Mouse (Mus musculus): ENCODE results near the gene Ankef1. TPM values are rescaled to one million over a fixed set of nuclear protein-coding genes. Genes with fewer than 3 reads are reported as not detected.
A peak's percentile ranks its signal among the peaks of the same experiment; 100 is the strongest.

Ankef1 gene
- polyA plus RNA-seq (2014; fragmentation: Nextera tagmentation; extraction: Ambion mirVana) = 0.61 and 0.74 TPM in 2 replicates

- Histone ChIP-seq H3K27me3 (ENCODE audit: control insufficient read depth, insufficient read depth, low read length) (no peaks in the 10 kb centered on the region), H3K4me3 (ENCODE audit: low read depth, low read length) (no peak within 1 kb of the TSS), H3K36me3 (ENCODE audit: control insufficient read depth, insufficient read depth, low read length) (no peaks in the 10 kb centered on the region), H3K9me3 (ENCODE audit: control insufficient read depth, low read length) (no peaks in the 10 kb centered on the region), H3K4me1 (replicated peaks; ENCODE audit: control insufficient read depth, insufficient read depth, low read length) (no peaks in the 10 kb centered on the region), H3K9ac (ENCODE audit: low read depth, low read length) (no peak within 1 kb of the TSS), H3K27ac (ENCODE audit: low read depth, low read length) (no peak within 1 kb of the TSS), H3K4me2 (replicated peaks; ENCODE audit: low read depth, low read length) (no peak within 1 kb of the TSS)
- WGBS = 100% methylated on average over 1 of the region's 1 CpGs
- DNase-seq (ENCODE audit: low spot score) (no peak), ATAC-seq (ENCODE audit: low FRiP score) (no peak)
Observed at GRCm38 (mm10) chr2:136501651-136502050, at the start of gene Ankef1. Ankef1 (plus strand) TSS chr2:136501910.

DNA sequence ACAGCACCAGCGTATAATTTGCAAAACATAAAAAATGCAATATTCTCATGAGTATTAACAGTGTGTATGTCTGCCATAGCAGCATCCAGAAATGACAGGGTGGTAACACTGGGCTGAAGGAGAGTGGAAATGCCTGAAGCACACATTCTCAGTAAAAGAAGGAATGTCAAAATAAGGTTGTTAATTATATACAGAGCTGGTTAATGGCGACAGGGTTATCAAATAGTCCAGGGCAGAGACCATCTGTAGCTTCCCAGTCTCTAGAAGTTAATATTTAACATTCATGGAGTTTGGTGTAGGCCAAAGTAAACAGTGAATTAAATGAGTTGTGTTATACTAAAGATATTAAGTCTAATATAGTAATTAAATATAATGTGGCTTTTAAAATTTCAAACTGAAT lies 45.2 kb upstream of the Ankef1 start:
- Histone ChIP-seq H3K4me3 (ENCODE audit: low read depth, low read length) (no peak overlapping the region), H3K4me1 (replicated peaks; ENCODE audit: control insufficient read depth, insufficient read depth, low read length) (no peaks in the 10 kb centered on the region), H3K27me3 (ENCODE audit: control insufficient read depth, insufficient read depth, low read length) (no peaks in the 10 kb centered on the region), H3K9me3 (ENCODE audit: control insufficient read depth, low read length) (no peaks in the 10 kb centered on the region), H3K36me3 (ENCODE audit: control insufficient read depth, insufficient read depth, low read length) (no peaks in the 10 kb centered on the region), H3K4me2 (replicated peaks; ENCODE audit: low read depth, low read length) (no peak overlapping the region), H3K9ac (ENCODE audit: low read depth, low read length) (no peak overlapping the region), H3K27ac (ENCODE audit: low read depth, low read length) (no peak overlapping the region)
- ATAC-seq (ENCODE audit: low FRiP score) (no peak), DNase-seq (ENCODE audit: low spot score) (no peak)
- 78% methylated on average over 2 of the region's 2 CpGs for WGBS

DNA sequence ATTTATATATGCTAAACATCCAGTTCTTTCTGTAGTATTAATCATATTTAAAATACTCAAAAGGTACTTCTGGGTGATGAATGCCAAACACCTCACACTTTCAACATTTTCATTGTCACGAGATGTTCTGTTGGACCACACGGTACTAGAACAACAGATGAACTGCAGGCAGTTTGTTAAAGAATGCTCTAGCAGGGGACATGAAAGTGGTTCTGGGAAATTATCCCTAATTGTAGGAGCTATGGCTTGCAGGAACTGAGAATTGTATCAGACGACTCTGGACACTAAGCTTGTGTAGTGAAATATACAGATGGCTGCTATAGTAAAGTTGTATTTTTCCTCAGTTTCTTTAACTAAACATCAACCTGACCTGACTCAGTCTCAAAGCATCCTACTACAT lies 44.8 kb upstream of the Ankef1 start:
- ATAC-seq (ENCODE audit: low FRiP score) = no peak
- no peak overlapping the region for H3K9ac ChIP-seq (ENCODE audit: low read depth, low read length)
- WGBS = 82% methylated on average over 3 of the region's 3 CpGs
- H3K4me2 ChIP-seq (replicated peaks; ENCODE audit: low read depth, low read length) = no peak overlapping the region
- H3K27ac ChIP-seq (ENCODE audit: low read depth, low read length) = no peak overlapping the region
- no peaks in the 10 kb centered on the region for H3K4me1 ChIP-seq (replicated peaks; ENCODE audit: control insufficient read depth, insufficient read depth, low read length)
- no peaks in the 10 kb centered on the region for H3K36me3 ChIP-seq (ENCODE audit: control insufficient read depth, insufficient read depth, low read length)
- no peak overlapping the region for H3K4me3 ChIP-seq (ENCODE audit: low read depth, low read length)
- no peaks in the 10 kb centered on the region for H3K9me3 ChIP-seq (ENCODE audit: control insufficient read depth, low read length)
- DNase-seq (ENCODE audit: low spot score) = no peak
- no peaks in the 10 kb centered on the region for H3K27me3 ChIP-seq (ENCODE audit: control insufficient read depth, insufficient read depth, low read length)

DNA sequence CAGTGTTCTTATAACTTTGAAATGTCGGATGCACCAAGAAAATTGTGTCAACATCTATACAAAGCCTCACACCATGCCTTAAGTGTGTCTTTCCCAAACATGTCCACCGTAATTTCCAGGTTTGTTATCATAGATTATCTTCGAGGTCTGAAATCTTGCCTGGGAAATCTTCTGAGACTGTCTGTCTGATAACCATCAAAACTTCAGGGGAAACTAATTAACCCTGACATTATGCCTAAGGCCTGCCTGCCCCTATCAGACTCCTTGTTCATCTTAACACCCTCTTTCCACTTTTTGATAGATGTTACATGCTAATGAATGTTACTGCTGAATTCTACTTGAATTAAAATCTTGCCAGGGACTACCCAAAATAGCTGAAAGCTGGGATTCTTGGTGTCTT lies 24.1 kb upstream of the Ankef1 start:
- no peak overlapping the region for H3K27ac ChIP-seq (ENCODE audit: low read depth, low read length)
- H3K9ac ChIP-seq (ENCODE audit: low read depth, low read length) = no peak overlapping the region
- 86% methylated on average over 3 of the region's 3 CpGs for WGBS
- H3K4me1 ChIP-seq (replicated peaks; ENCODE audit: control insufficient read depth, insufficient read depth, low read length) = no peaks in the 10 kb centered on the region
- no peaks in the 10 kb centered on the region for H3K27me3 ChIP-seq (ENCODE audit: control insufficient read depth, insufficient read depth, low read length)
- no peaks in the 10 kb centered on the region for H3K9me3 ChIP-seq (ENCODE audit: control insufficient read depth, low read length)
- H3K4me3 ChIP-seq (ENCODE audit: low read depth, low read length) = no peak overlapping the region
- no peak overlapping the region for H3K4me2 ChIP-seq (replicated peaks; ENCODE audit: low read depth, low read length)
- no peak for DNase-seq (ENCODE audit: low spot score)
- H3K36me3 ChIP-seq (ENCODE audit: control insufficient read depth, insufficient read depth, low read length) = no peaks in the 10 kb centered on the region
- no peak for ATAC-seq (ENCODE audit: low FRiP score)

DNA sequence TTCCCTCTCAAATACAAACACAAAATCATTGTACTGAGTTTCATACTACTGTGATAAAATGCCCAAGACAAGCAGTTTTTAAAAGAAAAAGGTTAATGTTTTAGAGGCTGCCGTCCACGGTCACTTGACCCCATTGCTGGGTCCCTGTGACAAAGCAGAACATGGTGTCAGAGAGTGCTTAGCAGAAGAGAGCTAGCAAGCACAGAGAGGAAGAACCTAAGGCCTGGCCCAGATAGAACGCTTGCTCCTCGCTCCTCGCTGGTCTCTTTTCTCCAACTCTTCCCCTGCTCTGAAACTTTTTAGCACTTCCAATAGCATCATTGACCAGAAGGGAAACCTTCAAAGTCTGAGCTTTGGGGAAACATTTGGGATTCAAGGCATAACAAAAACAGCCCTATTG lies 19.4 kb upstream of the Ankef1 start:
- ATAC-seq (ENCODE audit: low FRiP score) (no peak), DNase-seq (ENCODE audit: low spot score) (no peak)
- H3K27ac ChIP-seq (ENCODE audit: low read depth, low read length) = no peak overlapping the region
- no peaks in the 10 kb centered on the region for H3K36me3 ChIP-seq (ENCODE audit: control insufficient read depth, insufficient read depth, low read length)
- no peak overlapping the region for H3K4me3 ChIP-seq (ENCODE audit: low read depth, low read length)
- H3K4me1 ChIP-seq (replicated peaks; ENCODE audit: control insufficient read depth, insufficient read depth, low read length) = no peaks in the 10 kb centered on the region
- 73% methylated on average over 5 of the region's 5 CpGs for WGBS
- H3K9ac ChIP-seq (ENCODE audit: low read depth, low read length) = no peak overlapping the region
- no peaks in the 10 kb centered on the region for H3K27me3 ChIP-seq (ENCODE audit: control insufficient read depth, insufficient read depth, low read length)
- no peaks in the 10 kb centered on the region for H3K9me3 ChIP-seq (ENCODE audit: control insufficient read depth, low read length)
- H3K4me2 ChIP-seq (replicated peaks; ENCODE audit: low read depth, low read length) = no peak overlapping the region

GRCm38 (mm10) chr2:136483058-136483457 lies 18.7 kb upstream of the Ankef1 start:
- Histone ChIP-seq H3K27ac (ENCODE audit: low read depth, low read length) (no peak overlapping the region), H3K27me3 (ENCODE audit: control insufficient read depth, insufficient read depth, low read length) (no peaks in the 10 kb centered on the region), H3K9ac (ENCODE audit: low read depth, low read length) (no peak overlapping the region), H3K4me1 (replicated peaks; ENCODE audit: control insufficient read depth, insufficient read depth, low read length) (no peaks in the 10 kb centered on the region), H3K36me3 (ENCODE audit: control insufficient read depth, insufficient read depth, low read length) (no peaks in the 10 kb centered on the region), H3K4me2 (replicated peaks; ENCODE audit: low read depth, low read length) (no peak overlapping the region), H3K4me3 (ENCODE audit: low read depth, low read length) (no peak overlapping the region), H3K9me3 (ENCODE audit: control insufficient read depth, low read length) (no peaks in the 10 kb centered on the region)
- ATAC-seq (ENCODE audit: low FRiP score) (no peak), DNase-seq (ENCODE audit: low spot score) (no peak)
- 84% methylated on average over 3 of the region's 3 CpGs for WGBS

- Histone ChIP-seq H3K4me3 (ENCODE audit: low read depth, low read length) (no peak overlapping the region), H3K36me3 (ENCODE audit: control insufficient read depth, insufficient read depth, low read length) (no peaks in the 10 kb centered on the region), H3K4me1 (replicated peaks; ENCODE audit: control insufficient read depth, insufficient read depth, low read length) (no peaks in the 10 kb centered on the region), H3K4me2 (replicated peaks; ENCODE audit: low read depth, low read length) (no peak overlapping the region), H3K9me3 (ENCODE audit: control insufficient read depth, low read length) (no peaks in the 10 kb centered on the region), H3K27ac (ENCODE audit: low read depth, low read length) (no peak overlapping the region), H3K9ac (ENCODE audit: low read depth, low read length) (no peak overlapping the region), H3K27me3 (ENCODE audit: control insufficient read depth, insufficient read depth, low read length) (no peaks in the 10 kb centered on the region)
- ATAC-seq (ENCODE audit: low FRiP score) = no peak
- WGBS = 80% methylated on average over 3 of the region's 3 CpGs
- no peak for DNase-seq (ENCODE audit: low spot score)
Observed at GRCm38 (mm10) chr2:136484955-136485354, 16.8 kb upstream of the Ankef1 start.

DNA sequence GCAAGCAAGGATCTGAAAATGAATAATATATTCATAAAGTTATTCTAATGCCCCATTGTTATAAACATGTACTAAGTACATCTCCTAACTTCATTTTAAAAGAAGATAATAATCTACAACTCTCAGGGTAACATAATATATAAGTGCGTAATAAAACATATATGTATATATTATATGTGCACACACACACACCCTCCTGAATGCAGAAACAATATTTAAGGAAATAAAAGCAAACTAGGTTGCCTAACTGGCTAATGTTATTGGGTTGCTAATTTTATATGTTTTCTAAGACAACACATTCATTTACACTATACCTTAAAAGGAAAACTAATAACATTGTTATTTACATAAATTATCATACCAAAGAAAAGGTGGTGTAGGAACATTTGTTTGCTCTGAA lies 16.3 kb upstream of the Ankef1 start:
- DNase-seq (ENCODE audit: low spot score) = no peak
- ATAC-seq (ENCODE audit: low FRiP score) = peak; percentile 32; the same call in 1 of the 2 replicates
- Histone ChIP-seq H3K4me1 (replicated peaks; ENCODE audit: control insufficient read depth, insufficient read depth, low read length) (no peaks in the 10 kb centered on the region), H3K36me3 (ENCODE audit: control insufficient read depth, insufficient read depth, low read length) (no peaks in the 10 kb centered on the region), H3K4me3 (ENCODE audit: low read depth, low read length) (no peak overlapping the region), H3K9me3 (ENCODE audit: control insufficient read depth, low read length) (no peaks in the 10 kb centered on the region), H3K27me3 (ENCODE audit: control insufficient read depth, insufficient read depth, low read length) (no peaks in the 10 kb centered on the region), H3K9ac (ENCODE audit: low read depth, low read length) (no peak overlapping the region), H3K4me2 (replicated peaks; ENCODE audit: low read depth, low read length) (no peak overlapping the region), H3K27ac (ENCODE audit: low read depth, low read length) (no peak overlapping the region)
- WGBS = 97% methylated on average over 1 of the region's 1 CpGs

GRCm38 (mm10) chr2:136485815-136486619 lies 15.7 kb upstream of the Ankef1 start:
- Histone ChIP-seq H3K4me3 (ENCODE audit: low read depth, low read length) (no peak overlapping the region), H3K27ac (ENCODE audit: low read depth, low read length) (no peak overlapping the region), H3K36me3 (ENCODE audit: control insufficient read depth, insufficient read depth, low read length) (no peaks in the 10 kb centered on the region), H3K4me2 (replicated peaks; ENCODE audit: low read depth, low read length) (no peak overlapping the region), H3K4me1 (replicated peaks; ENCODE audit: control insufficient read depth, insufficient read depth, low read length) (no peaks in the 10 kb centered on the region), H3K9ac (ENCODE audit: low read depth, low read length) (no peak overlapping the region), H3K27me3 (ENCODE audit: control insufficient read depth, insufficient read depth, low read length) (no peaks in the 10 kb centered on the region), H3K9me3 (ENCODE audit: control insufficient read depth, low read length) (no peaks in the 10 kb centered on the region)
- DNase-seq (ENCODE audit: low spot score) (peak; percentile 88), ATAC-seq (ENCODE audit: low FRiP score) (peak; percentile 86)
- 22% methylated on average over 6 of the region's 6 CpGs for WGBS

Data from hindbrain, embryonic 11.5 days (tissue).